ENCODE assay signal across 8 mouse cellular contexts in the genomic region with DNA sequence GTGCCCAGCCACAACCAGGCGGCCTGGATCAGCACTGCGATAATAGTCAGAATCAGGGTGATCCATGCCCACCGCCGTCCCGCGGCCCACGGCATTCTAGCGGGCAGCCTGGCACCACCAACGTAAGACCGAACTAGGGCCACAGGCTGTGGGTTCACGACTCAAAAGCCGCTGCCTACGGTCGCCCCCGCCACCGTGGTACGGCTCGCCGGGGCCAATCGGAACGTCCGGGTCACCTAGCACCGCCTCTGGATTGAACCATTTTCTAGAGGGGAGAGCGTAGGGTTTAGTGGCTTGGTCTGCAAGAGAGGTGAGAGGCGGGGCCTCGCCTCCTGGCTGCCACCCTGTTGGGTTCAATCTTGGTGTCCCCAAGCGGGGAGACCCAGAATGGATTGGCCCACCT. TPM values are rescaled to one million over a fixed set of nuclear protein-coding genes. Genes with fewer than 3 reads are reported as not detected.
DNase-seq lines count a peak whose midpoint lies in the region; ATAC-seq and TF ChIP-seq lines count a peak whose summit lies in the region.

No protein-coding gene starts in this region.

- intact Hi-C loops in left cerebral cortex, adult 2 months (cut with DNase I): loop anchor here (2.0 kb wide), 1 partner anchor 14 kb away; the partner anchor contains the start of gene Galt

- H3K4me3 ChIP-seq in hindbrain, embryonic 16.5 days (ENCODE audit: low read length): peak overlapping the region; percentile 63
- peak overlapping the region; percentile 68 for H3K4me3 ChIP-seq in left cerebral cortex, adult 2 months

- under 1% methylated on average over 27 of the region's 27 CpGs for WGBS in hindbrain, embryonic 16.5 days

- H3K9me3 ChIP-seq in hindbrain, embryonic 16.5 days (ENCODE audit: control insufficient read depth, low read length): peaks cover 3% of the 10 kb centered on the region

- peaks cover 8% of the 10 kb centered on the region; the same call in 1 of the 2 replicates for H3K36me3 ChIP-seq in hindbrain, embryonic 16.5 days (ENCODE audit: control insufficient read depth, insufficient read depth, low read length)

- peak overlapping the region; percentile 81 for H3K4me2 ChIP-seq in hindbrain, embryonic 16.5 days (ENCODE audit: low read length)

- H3K4me1 ChIP-seq in hindbrain, embryonic 16.5 days (ENCODE audit: control insufficient read depth, insufficient read depth, low read depth, low read length): peaks cover 16% of the 10 kb centered on the region

- peak; percentile 93 for DNase-seq in T-cell, adult 2 months (ENCODE audit: low spot score)
- peak; percentile 93 to 94 for DNase-seq in cerebellum, postnatal 36 days
- peak; percentile 94 to 96 for DNase-seq in frontal cortex, postnatal 36 days (ENCODE audit: low spot score in 2 of 2)
- peak; percentile 91 to 93 for DNase-seq in left cerebral cortex, adult 2 months (ENCODE audit: extremely low spot score in 1 of 2, low spot score in 2 of 2)
- peak; percentile 95 for DNase-seq in right cerebral cortex, adult 2 months (ENCODE audit: low spot score in 2 of 2)
- peak; percentile 92 for DNase-seq in urinary bladder, postnatal 14 days (ENCODE audit: low spot score)

- peak overlapping the region; percentile 89 for H3K27ac ChIP-seq in hindbrain, embryonic 16.5 days (ENCODE audit: low read depth, low read length)
- H3K27ac ChIP-seq in left cerebral cortex, adult 2 months: peak overlapping the region; percentile 92

- no peak; the same call in 1 of the 2 replicates for TF ChIP-seq CTCF in left cerebral cortex, adult 2 months (IDR thresholded peaks at IDR 0.05)

- ATAC-seq in hindbrain, embryonic 16.5 days: peak; percentile 97
- peak; percentile 86 for ATAC-seq in megakaryocyte, adult 5-6 weeks (ENCODE audit: poor library complexity, severe bottlenecking)

- H3K9ac ChIP-seq in hindbrain, embryonic 16.5 days (ENCODE audit: low read depth, low read length): peak overlapping the region; percentile 68

- no peaks in the 10 kb centered on the region for H3K27me3 ChIP-seq in hindbrain, embryonic 16.5 days (replicated peaks; ENCODE audit: control insufficient read depth, insufficient read depth, low read length)

RNA-seq across cellular contexts. Expression of gene Arid3c, which starts 10.2 kb away (rescaled TPM):
- 0.76 and 0.84 TPM in 2 replicates for polyA plus RNA-seq in hindbrain, embryonic 16.5 days (2015; fragmentation: Nextera tagmentation; extraction: Ambion mirVana)
- under 1 TPM in 1 of 2 experiments, not detected in 1; 0.52 TPM for total RNA-seq in left cerebral cortex, adult 2 months (2021)
- total RNA-seq in megakaryocyte, adult 5-6 weeks (2015): not detected in 2 replicates
- not detected in 2 replicates for total RNA-seq in megakaryocyte, adult 5-6 weeks (2017)

RNA-seq across cellular contexts. Expression of gene Galt, which starts 13.9 kb away (rescaled TPM):
- 60.9 and 61.8 TPM in 2 replicates for polyA plus RNA-seq in hindbrain, embryonic 16.5 days (2015; fragmentation: Nextera tagmentation; extraction: Ambion mirVana)
- 10 to 100 TPM; 85.8 to 88.5 TPM for total RNA-seq in left cerebral cortex, adult 2 months (2021)
- total RNA-seq in megakaryocyte, adult 5-6 weeks (2015): 20.4 and 21.7 TPM in 2 replicates
- 18.7 and 24.3 TPM in 2 replicates for total RNA-seq in megakaryocyte, adult 5-6 weeks (2017)

RNA-seq across cellular contexts. Expression of gene Sigmar1, which starts 14.8 kb away (rescaled TPM):
- 86.8 and 96.3 TPM in 2 replicates for polyA plus RNA-seq in hindbrain, embryonic 16.5 days (2015; fragmentation: Nextera tagmentation; extraction: Ambion mirVana)
- total RNA-seq in left cerebral cortex, adult 2 months (2021): 10 to 100 TPM; 58.0 to 58.9 TPM
- 54.5 and 70.0 TPM in 2 replicates for total RNA-seq in megakaryocyte, adult 5-6 weeks (2015)
- 66.2 and 71.0 TPM in 2 replicates for total RNA-seq in megakaryocyte, adult 5-6 weeks (2017)

RNA-seq across cellular contexts. Expression of gene Dctn3, which starts 18.2 kb away (rescaled TPM):
- polyA plus RNA-seq in hindbrain, embryonic 16.5 days (2015; fragmentation: Nextera tagmentation; extraction: Ambion mirVana): 309 and 323 TPM in 2 replicates
- total RNA-seq in left cerebral cortex, adult 2 months (2021): 100 to 1,000 TPM; 165 TPM
- total RNA-seq in megakaryocyte, adult 5-6 weeks (2015): 80.5 and 92.2 TPM in 2 replicates
- total RNA-seq in megakaryocyte, adult 5-6 weeks (2017): 73.5 and 100 TPM in 2 replicates

RNA-seq across cellular contexts. Expression of gene Rpp25l, which starts 27.8 kb away (rescaled TPM):
- polyA plus RNA-seq in hindbrain, embryonic 16.5 days (2015; fragmentation: Nextera tagmentation; extraction: Ambion mirVana): 63.6 and 65.2 TPM in 2 replicates
- total RNA-seq in left cerebral cortex, adult 2 months (2021): 10 to 100 TPM; 27.7 to 30.7 TPM
- total RNA-seq in megakaryocyte, adult 5-6 weeks (2015): 15.8 and 18.2 TPM in 2 replicates
- total RNA-seq in megakaryocyte, adult 5-6 weeks (2017): 15.5 and 26.2 TPM in 2 replicates

Comparison
In these comparisons a context has a peak if more than half of its experiments do, and no peak if none do; other contexts are left out.
1. Peak in every context shown above with its lines: DNase-seq, ATAC-seq, H3K4me3 ChIP-seq and H3K27ac ChIP-seq.